Mouse (Mus musculus) gastrocnemius, adult 8-10 months (tissue): Measurements from ENCODE around the gene Ptprm. TPM values are rescaled to one million over a fixed set of nuclear protein-coding genes. Genes with fewer than 3 reads are reported as not detected.

Experiments
- DNase-seq, 2 experiments: peaks; one replicate each; pipeline ENCODE4 v3.0.0; 2022; ENCODE audit warnings: low spot score in 2 of 2
- total RNA-seq, 4 experiments: library from RNA; stranded (reverse); gene quantifications; 2 replicates each; pipeline ENCODE4 v1.2.4; 2022

The Ptprm gene
- total RNA-seq, 4 experiments from 2014 or later = 20.1 to 26.0 (median 22.7) TPM

DNA sequence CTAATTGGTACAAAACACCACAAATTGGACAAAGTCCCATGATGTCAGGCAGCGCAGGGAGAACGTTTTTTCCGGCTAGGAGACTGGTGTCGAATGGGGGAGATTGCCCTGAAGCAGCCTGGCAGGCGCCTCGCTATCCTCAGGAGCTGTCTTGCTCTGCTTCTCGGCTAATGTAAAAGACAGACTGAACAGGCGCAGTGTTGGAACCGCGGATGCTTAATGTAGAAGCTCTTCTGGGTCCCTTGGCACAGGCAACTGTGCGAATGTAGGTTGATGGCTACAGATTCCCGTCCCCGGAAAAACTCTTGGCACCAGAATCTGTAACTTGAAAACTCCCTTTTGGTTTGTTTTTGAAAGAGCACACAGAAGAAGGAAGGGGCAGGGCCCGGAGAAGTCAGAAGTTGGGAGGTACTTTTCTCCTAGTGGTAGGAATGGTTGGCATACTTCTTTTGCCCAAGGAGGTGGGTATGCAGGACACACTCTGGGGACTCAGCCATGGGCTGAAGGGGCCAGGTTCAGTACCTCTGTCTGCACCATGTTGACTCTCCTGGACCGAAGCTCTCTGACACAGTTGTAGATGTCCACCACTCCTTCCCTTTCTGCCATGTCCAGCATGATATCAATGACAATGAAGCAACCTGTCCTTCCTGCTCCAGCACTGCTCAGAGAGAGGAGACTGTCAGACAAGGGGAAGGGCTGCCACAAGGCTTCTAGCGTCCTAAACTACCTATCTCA lies 661.1 kb downstream of the Ptprm start:
- no peak for DNase-seq

GRCm38 (mm10) chr17:66688179-66688578 lies 666.1 kb downstream of the Ptprm start:
- DNase-seq = no peak

DNA sequence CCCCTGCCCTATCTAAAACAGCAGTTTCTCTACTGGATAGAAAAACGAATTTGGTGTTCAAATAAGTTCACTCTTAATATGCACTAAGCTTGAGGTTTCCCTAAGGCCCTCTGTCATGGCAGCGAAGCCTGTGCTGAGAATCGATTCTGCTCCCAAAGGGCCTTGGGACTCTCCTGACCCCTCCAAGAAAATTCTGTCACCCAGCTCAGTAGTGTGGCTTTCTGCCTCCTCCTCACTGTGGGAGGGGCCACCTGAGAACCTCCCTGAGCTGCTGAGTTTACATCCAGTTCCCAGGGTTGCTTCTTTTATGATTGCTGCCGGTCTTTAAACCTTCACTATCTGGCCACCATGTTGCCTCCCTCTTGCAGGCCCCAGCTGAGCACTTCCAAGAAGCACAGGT lies 666.7 kb downstream of the Ptprm start:
- DNase-seq = no peak

DNA sequence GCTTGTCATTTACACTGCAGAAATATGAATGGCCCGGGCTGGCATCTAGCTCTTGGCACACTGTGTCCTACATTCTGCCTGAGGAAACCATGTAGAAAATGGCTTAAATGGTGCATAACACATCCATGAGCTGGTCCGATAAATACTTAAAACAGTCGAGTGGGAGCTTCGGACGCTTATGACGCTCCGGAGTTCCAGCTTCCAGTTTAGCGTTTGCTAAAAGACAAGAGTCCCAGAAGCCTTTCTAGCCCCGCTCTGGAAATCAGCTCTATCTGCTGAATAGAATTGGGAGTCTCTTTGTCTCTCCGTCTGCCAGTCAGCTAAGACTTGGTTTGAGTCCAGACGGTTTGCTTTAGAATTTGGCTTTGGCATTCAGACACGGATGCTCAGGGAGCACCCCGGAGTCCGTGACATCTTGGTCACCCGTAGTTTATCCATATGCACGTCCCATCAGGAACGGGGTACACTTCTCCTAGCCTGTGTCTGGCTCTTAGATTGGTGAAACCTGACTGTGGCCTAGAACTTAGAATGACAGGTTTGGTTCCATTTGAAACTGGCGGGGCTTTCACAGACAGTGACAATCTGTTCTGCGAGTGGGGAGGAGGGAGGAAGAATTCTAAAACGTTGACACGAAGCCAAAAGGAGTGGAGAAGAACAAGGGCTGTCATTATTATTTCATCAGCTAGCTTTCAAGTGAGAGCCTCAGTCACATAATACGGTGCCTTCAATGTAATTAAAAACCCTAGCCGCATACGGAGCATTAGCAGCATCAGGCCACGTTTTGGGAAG lies 667.4 kb downstream of the Ptprm start:
- no peak for DNase-seq

GRCm38 (mm10) chr17:66683411-66683810 lies 670.8 kb downstream of the Ptprm start:
- DNase-seq = no peak

DNA sequence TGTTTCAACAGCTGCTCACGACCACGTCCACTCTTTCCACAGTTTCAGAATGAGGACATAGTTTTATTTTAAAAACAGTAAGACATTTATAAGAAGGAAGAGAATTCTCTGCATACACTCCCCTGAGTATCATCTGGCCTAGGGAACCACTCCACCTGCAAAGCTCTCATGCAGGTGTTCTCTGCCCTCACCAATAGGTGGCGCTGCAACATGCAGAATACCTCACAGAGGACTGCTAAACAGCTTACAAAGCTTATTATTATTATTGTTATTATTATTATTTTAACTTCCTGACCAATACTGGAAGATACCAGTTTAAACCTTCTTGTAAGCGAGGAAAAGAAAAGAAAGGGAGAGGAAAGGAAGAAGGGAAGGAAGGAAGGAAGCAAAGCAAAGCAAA lies 673.6 kb downstream of the Ptprm start:
- no peak for DNase-seq

GRCm38 (mm10) chr17:66674667-66675066 lies 679.6 kb downstream of the Ptprm start:
- DNase-seq = no peak

DNA sequence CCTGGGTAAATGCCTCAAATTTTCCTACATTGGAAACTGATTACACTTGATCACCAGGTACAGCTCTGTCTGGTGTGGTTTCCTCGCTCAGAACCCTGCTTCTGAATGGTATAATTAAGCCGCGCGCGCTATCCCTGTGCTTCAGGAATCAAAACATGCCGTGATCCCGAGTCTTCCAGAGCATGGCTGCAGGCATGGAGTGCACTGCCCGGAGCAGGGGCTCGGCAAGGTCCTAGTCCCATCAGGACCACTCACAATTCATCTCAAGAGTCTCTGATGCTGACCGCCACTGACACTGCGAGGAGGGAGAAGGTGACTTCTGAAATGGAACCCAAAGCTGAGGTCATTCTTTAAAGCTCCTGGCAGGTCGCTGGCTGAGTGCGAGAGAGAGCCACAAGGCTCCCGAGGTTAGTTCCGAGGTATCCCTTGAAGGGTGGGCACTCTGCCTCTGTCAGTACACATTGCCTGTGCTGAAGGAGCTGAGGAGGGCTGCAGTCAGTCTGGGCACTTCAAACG lies 682.5 kb downstream of the Ptprm start:
- no peak for DNase-seq

- DNase-seq = no peak
Observed at GRCm38 (mm10) chr17:66671287-66671686, 683.0 kb downstream of the Ptprm start.

- DNase-seq = no peak
Observed at GRCm38 (mm10) chr17:66665791-66666190, 688.5 kb downstream of the Ptprm start.

GRCm38 (mm10) chr17:66665201-66665756 lies 689.0 kb downstream of the Ptprm start:
- DNase-seq = no peak

- DNase-seq = no peak
Observed at GRCm38 (mm10) chr17:66664796-66665195, 689.5 kb downstream of the Ptprm start.

GRCm38 (mm10) chr17:66659242-66659641 lies 695.0 kb downstream of the Ptprm start:
- no peak for DNase-seq

- no peak for DNase-seq
Observed at GRCm38 (mm10) chr17:66637951-66638722, 716.1 kb downstream of the Ptprm start.

DNA sequence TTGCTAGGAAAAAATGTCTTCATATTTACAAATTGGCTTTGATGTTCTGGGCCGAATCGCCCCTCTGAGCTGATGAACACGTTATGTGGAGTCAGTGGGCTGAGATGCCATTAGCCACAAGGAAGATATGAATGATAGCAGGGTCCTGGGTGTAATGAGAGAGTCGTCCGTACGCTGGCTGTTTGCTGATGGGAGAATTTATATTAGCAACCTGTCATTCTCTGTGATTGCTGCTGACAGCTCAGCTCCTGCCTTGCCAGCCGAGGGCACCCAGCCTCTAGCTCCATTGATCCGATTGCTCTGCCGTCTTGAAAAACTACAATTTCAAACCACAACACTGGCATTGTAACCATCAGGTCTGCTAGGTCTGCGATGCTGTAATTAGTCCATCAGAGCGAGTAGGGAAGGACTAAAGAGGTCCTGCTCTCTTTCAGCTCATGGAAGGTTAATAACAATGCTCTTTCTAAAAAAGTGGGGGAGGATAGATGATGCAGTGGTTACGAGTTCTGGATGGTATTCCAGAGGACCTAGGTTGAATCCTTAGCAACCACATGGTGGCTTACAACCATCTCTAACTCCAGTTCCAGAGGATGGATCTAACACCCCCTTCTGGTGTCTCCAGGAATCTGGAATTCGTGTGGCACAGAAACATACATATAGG lies 734.1 kb downstream of the Ptprm start:
- DNase-seq = no peak

GRCm38 (mm10) chr17:66619255-66619826 lies 734.9 kb downstream of the Ptprm start:
- DNase-seq = no peak
